Mouse (Mus musculus) frontal cortex, postnatal 10 days (tissue): ENCODE measurements around the gene Eri3.
A peak's percentile ranks its signal among the peaks of the same experiment; 100 is the strongest.

Experiments used
- DNase-seq, 2 experiments: peaks; one replicate each; pipeline ENCODE4 v3.0.0; 2022; ENCODE audit warnings: low spot score in 2 of 2, mixed read lengths in 1 of 2

The Eri3 gene

GRCm38 (mm10) chr4:117624660-117625059 lies 74.5 kb downstream of the Eri3 start:
- DNase-seq = no peak

GRCm38 (mm10) chr4:117628464-117628863 lies 78.3 kb downstream of the Eri3 start:
- no peak for DNase-seq

GRCm38 (mm10) chr4:117630053-117630670 lies 80.0 kb downstream of the Eri3 start:
- no peak for DNase-seq

- no peak for DNase-seq
These were observed 83.4 kb downstream of the Eri3 start for GRCm38 (mm10) chr4:117633527-117633926.

GRCm38 (mm10) chr4:117634642-117635041 lies 84.5 kb downstream of the Eri3 start:
- DNase-seq = no peak

DNA sequence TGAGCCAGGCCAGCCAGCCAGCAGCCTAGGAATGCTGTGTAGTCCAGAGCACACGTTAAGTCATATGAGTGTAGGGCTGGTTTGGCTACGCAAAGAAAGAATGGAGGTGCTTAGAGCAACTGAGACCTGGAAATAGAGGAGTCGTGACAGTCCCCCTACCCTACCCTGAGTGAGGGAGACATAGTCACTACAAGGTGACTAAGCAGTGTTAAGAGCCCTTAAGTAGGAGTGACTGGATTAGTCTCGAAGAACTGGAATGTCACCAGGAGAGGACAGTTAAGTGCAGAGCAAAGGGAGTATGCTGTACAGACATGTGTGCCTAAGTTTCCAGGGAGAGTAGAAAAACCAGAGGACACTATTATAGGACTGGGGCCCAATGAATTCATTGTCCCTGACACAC lies 86.0 kb downstream of the Eri3 start:
- no peak for DNase-seq

DNA sequence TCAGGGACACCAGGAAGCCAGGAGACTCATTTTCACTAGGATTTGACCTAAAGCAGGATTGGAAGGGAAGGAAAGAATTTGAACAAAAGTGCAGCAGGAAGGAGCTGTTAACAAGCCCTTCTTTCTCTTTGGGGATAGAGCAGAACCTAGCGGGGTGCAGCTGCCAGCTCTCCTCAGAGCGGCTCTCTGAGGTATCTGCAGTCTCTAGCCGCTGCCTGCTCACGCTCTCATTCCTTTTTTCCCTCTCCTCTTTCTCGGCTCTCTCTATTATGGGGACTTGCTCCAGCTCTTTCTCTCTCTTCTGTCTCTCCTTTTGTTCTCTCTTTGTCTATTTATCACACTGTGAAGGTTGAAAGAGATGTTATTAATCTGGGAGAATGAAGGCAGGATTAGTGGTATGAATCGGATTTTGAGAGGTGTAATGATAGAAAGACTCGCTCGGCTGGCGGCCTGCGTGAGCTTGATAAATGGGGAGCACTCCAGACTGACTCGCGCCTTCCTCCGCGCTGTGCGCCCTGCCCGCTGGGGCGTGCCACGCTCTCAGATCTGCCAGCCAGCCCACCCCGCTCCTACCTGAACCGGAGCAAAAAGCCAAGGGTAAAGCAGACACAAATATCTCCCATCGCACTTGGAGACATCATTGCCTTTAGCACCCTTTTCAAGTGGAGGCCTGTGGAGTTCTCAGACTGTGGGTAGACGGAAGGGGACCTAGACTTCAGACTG lies 86.9 kb downstream of the Eri3 start:
- DNase-seq = no peak

- no peak for DNase-seq
These were observed 90.9 kb downstream of the Eri3 start for GRCm38 (mm10) chr4:117640925-117641703.

- no peak for DNase-seq
These were observed 91.6 kb downstream of the Eri3 start for GRCm38 (mm10) chr4:117641804-117642203.

GRCm38 (mm10) chr4:117645031-117645435 lies 94.9 kb downstream of the Eri3 start:
- peak in 1 of 2 experiments; percentile 38 for DNase-seq

- DNase-seq = no peak
These were observed 95.7 kb downstream of the Eri3 start for GRCm38 (mm10) chr4:117645859-117646258.

GRCm38 (mm10) chr4:117646496-117646895 lies 96.3 kb downstream of the Eri3 start:
- no peak for DNase-seq

GRCm38 (mm10) chr4:117646926-117647755 lies 97.0 kb downstream of the Eri3 start:
- no peak for DNase-seq

- DNase-seq = peak; percentile 50 to 61
These were observed 101.5 kb downstream of the Eri3 start for GRCm38 (mm10) chr4:117651626-117652101.

DNA sequence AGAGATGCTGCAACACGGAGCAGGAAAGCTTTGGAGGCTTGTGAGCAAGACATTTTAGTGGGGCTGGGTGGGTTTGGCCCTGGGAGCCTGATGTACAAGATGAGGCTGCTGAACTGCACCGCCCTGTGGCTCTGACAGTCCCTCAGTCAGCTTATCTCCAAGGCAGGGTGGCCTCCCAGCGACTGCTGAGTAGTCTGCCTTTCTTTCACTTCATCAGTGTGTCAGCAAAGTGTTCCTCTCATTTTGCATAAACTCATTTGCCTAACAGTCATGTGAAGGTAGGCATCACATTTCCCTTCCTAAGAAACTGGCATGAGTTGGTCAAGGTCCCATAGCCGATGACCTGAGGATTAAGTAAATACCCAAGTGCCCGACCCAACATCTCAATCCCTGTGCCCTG lies 102.6 kb downstream of the Eri3 start:
- no peak for DNase-seq

GRCm38 (mm10) chr4:117654016-117654702 lies 104.0 kb downstream of the Eri3 start:
- no peak for DNase-seq

- no peak for DNase-seq
These were observed 104.7 kb downstream of the Eri3 start for GRCm38 (mm10) chr4:117654703-117655499.

GRCm38 (mm10) chr4:117655500-117655863 lies 105.3 kb downstream of the Eri3 start:
- DNase-seq = no peak

DNA sequence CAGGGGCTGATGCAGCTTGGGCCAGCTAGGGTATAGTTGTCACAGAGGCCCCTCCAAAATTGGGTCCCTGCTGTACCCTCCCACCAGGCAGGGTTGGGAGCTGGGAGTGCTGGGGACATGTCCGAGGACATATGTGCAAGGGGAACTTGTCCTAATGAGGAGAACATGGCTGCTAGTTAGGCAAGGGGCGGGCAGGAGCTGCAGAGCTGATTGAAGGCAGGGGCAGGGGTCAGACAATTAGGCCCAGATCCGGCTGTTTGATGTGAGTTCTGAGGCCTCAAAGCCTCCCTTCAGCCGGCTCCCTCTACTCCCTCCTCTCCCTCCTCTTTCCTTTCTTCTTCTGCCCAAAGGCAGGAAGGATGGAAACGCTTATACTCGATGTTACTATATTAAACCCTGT lies 106.8 kb downstream of the Eri3 start:
- DNase-seq = no peak

DNA sequence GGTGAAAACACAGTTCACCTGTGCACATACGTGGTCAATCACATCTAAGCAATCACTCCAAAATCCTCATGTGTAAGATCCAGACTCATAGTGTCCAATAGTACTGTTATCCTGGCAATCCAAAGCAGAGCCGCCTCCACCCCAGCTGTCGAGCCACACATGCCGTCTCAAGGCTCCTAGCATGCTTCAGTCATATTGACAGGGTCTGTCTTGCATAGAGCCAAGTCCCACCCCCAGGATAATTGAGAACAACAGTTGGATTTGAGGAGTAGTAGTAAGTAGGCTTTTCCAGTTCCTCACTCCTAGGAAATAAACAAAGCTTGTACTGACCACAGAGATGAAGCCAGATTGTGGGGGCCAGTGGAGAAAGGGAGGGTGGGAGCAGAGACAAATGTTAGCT lies 107.5 kb downstream of the Eri3 start:
- DNase-seq = no peak
